Mouse (Mus musculus) erythroblast, adult 5-6 weeks (primary cell): ENCODE measurements around the gene Lrrc36. TPM values are rescaled to one million over a fixed set of nuclear protein-coding genes. Genes with fewer than 3 reads are reported as not detected.

Source experiments
- ATAC-seq: replicated peaks from 2 replicates; pipeline ENCODE4 v1.8.0; 2016; ENCODE audit warnings: moderate number of reproducible peaks, mild to moderate bottlenecking, moderate TSS enrichment, inconsistent platforms; ENCODE audit not compliant: poor library complexity, low FRiP score, severe bottlenecking
- total RNA-seq, 2 experiments: library from RNA; stranded (forward) in 1 of 2; stranded (reverse) in 1 of 2; fragments of 150-400 nt in 1 of 2; fragments of 200-764, 138-1000 nt in 1 of 2; gene quantifications; 2 replicates each; pipeline versions ENCODE4 v1.2.3 to v1.2.4; 2015 to 2017; ENCODE audit warnings: low replicate concordance in 2 of 2

Lrrc36 gene
- 0.96 TPM in 1 of 2 replicates, not detected in the other for total RNA-seq (2015; ENCODE audit: low replicate concordance)
- 0.56 and 0.85 TPM in 2 replicates for total RNA-seq (2017; ENCODE audit: low replicate concordance)

DNA sequence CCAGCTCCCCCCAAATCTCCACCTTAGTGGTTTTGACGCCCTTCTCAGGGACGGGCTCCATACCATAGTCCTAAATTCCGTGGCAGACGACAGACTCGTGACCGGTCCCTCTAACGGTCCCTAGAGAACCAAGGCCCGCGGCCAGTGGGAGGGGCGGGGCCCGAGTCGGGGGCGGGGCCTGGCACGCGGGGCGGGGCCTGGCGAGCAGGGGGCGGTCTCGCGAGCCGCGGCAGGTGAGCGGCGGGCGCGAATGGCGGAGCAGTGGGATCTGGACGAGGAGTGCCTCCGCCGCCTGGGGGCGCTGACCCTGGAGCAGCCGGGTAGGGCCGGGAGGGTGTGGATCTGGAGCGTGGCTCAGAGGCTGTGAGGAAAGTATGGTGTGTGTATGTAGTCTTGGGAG lies at the start of gene Lrrc36, which contains the start of gene Kctd19:
Gene Lrrc36 (plus strand): TSS at position 181 of the 400 bp plus-strand sequence.
Gene Kctd19 (minus strand): TSS at position 112 of the 400 bp plus-strand sequence.
- ATAC-seq: peak; percentile 62

DNA sequence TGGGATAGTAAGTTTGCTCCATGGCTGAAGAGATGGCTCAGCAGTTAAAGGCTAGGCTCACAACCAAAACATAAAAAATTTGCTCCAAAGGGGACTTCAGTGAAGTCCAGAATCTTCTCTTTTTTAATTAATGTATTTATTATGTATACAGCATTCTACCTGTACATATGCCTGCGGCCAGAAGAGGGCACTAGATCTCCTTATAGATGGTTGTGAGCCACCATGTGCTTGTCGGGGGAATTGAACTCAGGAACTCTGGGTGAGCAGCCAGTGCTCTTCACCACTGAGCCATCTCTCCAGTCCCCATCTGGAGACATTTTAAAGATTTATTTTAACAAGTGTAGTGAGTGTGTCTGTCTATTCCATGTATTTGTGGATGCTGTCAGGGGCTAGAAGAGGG lies 46.3 kb upstream of the Lrrc36 start:
- ATAC-seq: no peak

DNA sequence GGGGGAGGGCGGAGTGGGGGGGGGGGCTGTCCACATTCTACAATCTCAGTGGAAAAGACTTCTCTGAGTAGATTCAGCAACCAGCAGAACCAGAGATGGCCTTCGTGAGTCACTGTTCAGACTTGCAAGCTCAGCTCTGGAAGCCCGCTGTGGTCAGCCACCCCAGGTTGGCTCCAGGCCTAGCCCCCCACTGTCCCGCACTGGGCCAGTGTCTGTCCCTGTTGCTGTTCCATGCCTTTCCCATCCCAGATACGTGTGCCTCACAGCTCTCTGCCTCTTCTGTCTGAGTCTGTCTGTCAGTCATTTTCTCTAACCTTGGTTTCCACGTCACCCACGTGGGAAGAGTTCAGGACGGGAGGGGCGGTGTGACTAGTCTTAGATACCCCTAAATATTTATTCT lies 40.9 kb upstream of the Lrrc36 start:
- ATAC-seq: no peak

DNA sequence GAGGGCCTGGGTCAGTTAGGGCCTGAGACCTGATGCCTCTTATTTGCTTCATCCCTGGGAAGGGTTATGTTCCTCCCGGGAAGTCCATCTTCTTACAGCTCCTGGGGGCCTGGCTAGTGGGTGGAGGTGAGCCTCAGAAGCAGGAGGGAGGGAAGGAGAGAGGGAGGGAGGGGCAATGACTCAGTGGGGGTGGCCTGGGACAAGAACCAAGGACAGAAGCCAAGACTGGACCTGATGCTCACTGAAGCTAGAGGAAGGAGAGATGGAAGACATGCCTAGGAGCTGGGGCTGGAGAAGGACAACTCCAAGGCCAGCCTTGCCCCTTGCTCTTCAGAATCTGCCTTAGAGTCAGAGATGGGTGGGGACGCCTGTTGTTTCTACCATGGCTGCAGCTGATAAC lies 40.3 kb upstream of the Lrrc36 start, which contains the start of gene Plekhg4:
Gene Plekhg4 (plus strand): TSS at position 243 of the 400 bp plus-strand sequence.
- no peak for ATAC-seq

DNA sequence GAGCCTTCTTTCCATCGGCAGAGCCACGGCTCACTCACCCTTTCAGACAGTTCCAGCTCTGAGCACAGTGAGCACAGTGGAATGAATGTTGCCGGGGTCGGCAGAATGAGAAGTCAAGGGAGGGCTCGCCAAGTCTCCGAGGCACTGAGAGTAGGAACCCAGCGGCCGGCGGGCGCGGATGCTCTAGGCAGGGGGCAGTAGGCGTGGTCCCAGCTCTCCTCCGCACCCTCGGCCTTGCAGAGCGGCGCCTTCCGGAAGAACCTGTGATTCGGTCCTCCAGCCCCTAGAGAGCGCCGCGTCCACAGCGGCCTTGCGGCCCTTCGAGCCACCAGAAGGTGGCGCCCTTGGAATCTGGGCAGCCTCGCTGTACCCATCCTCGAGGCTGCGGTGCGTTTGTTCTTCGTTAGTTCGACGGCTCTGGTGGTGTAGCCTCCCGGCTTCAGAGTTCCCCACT lies 38.8 kb upstream of the Lrrc36 start:
- ATAC-seq: peak; percentile 56

DNA sequence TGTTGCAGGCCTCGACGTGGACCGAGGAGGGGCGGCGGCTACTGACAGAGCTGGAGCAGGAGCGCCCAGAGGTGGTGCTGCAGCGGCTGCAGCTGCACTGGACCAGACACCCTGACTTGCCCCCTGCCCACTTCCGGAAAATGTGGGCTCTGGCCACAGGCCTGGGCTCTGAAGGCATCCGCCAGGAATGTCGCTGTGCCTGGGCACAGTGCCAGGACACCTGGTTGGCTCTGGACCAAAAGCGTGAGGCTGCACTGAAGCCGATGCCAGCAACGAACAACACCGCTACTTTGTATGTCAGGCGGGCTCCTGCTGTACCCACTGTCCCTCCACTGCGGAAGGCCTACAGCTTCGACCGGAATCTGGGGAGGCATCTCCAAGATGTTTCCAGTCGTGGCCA lies 34.7 kb upstream of the Lrrc36 start:
- no peak for ATAC-seq

DNA sequence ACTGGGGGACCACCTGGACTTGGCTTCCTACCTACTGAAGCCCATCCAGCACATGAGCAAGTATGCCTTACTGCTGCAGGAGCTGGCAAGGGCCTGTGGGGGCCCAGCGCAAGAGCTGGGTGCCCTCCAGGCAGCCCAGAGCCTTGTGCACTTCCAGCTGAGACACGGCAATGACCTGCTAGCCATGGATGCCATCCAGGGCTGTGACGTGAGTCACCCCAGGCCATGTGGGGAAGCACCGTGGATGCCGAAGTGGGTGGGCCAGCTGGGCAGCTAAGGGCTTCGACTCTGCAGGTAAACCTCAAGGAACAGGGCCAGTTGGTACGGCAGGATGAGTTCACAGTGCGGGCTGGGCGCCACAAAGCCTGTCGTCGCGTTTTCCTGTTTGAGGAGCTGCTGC lies 33.1 kb upstream of the Lrrc36 start:
- ATAC-seq: no peak

DNA sequence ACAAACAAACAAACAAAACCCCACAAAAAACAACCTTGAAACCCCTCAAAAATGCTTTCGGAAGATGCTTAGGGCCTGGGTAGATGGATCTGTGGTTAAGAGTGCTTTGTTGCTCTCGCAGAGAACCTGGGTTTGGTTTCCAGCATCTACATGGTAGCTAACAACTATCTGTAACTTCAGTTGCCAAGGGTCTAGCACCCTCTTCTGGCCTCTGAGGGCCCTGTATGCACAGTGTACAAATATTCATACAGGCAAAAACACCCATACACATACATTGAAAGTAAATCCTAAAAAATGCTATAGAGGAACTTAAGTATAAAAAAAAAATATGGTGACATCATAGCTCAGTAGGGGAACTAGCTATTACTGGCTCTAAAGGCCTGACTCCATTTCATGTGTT lies 29.3 kb upstream of the Lrrc36 start:
- no peak for ATAC-seq

DNA sequence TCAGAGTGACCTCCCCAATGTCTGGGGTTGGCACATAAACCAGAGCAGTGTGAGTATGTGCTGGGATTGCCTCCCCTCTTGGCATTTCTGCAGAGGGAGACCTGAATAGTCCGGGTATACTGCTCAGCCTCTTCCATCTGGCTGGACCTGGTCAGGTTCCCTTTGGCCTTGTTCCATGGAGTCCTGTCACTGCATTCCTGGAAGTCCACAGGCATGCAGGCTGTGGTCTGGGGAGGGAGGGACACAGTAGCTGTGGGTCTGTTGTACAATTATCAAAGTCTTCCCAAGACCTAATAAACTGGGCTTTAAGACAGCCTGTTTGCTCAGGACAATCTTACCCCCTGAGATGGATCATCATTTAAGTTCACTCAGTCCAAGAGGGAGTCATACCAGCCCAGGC lies 26.2 kb upstream of the Lrrc36 start:
- ATAC-seq: no peak; the same call in 1 of the 2 replicates

DNA sequence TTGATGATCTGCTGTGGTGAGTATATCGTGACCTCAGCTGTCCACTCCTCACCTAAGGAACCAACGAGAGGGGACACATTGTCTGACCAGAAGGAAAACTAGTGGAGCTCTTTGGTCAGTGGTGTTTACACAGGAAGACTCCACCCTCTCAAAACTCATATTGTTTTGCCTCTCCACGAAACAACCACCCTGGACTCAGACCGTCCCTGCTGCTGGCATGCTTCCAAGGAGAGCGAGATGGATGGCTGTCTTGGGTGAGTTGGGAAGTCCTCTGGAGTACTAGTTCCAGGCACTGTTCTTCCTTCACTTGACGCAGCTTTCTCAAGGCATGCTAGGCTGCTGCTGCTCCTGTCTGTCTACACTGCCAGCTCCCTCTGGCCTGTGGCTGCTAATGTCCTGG lies 24.3 kb upstream of the Lrrc36 start:
- ATAC-seq: no peak

DNA sequence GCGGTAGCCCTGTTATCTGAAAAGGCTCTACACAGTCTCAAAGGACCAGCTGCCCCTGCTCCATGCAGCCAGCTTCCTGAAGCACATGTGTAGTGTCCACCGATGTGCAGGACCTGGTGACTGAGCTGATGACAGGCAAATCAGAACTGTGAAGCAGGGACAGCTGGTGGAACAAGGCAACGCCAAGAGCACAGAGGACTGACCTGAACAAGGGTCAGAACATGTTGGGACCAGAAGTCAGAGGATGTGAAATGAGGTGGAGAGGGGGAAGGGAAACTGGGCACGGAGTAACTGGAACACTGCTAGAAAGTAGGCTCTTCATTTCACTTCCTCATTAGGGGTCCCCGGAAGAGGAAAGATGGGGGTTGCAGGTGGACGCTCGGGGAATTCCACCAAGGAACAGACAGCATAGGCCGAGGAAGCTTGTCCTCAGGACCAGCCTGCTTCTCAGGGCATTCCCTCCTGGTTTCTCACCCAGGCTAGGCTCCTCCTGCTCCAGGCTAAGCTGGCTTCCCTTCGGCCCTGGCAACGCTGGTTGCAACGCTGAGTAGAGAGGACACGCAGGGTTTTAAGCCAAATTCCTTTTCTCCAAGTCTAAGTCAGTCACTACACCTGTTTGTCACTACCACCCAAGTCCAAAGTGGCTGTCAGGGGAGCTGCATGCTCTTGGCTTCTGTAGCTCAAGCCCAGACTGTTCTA lies 20.1 kb upstream of the Lrrc36 start:
- no peak for ATAC-seq

DNA sequence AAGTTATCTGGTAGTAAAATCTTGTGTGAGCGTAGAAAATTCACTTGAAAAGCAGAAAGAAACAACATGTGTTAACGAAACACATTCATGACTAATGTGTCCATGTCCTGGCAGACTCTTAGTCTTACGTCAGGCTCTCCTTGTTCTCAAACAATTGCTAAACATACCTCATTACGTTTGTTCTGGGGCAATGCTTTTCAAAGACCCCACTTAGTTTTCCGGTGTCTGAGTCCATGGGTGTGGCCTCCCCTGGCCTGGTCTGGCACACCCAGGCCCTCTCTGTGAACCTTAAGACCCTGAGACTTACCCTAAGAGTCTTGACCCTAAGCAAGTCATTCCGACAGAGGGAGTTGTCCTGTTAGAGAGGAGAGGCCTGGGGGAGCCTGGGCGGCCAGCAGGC lies 19.5 kb upstream of the Lrrc36 start:
- no peak for ATAC-seq

DNA sequence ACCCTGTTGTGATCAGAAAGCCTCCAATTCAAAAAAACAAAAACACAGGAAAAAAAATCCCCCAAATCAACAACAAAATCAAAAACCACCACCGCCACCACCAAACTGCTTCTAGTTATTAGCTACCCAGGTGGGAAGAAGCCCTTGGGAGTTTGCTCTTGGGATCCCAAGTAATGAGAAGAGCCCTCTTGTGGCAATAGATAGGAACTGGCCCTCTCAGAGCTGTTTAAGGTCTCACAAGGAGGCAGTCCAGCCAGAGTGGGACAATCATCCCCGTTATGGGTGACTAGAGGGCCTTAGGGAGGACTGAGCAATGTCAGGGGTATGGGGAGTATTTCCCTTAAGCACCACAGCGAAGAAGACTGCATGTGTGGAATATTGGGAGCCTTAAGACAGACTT lies 15.6 kb upstream of the Lrrc36 start:
- 0 out of 2 replicates have a peak, but pooled peaks have one; percentile 60 for ATAC-seq

DNA sequence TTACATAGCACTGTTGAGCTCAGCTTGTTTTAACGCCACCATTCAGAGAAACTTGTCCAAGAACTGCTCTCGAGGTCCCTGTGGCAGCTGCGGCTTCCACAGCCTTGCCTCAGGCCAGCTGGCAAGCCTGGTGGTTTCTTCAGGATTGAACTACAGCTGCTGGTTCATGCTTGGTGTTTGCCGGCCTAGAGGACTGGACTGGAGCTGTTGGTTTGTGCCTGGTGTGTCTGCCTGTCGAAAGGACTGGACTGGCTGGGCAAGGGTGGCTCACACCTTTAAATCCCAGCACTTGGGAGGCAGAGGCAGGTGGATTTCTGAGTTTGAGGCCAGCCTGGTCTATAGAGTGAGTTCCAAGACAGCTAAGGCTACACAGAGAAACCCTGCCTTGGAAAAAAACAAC lies 13.4 kb upstream of the Lrrc36 start:
- ATAC-seq: no peak

DNA sequence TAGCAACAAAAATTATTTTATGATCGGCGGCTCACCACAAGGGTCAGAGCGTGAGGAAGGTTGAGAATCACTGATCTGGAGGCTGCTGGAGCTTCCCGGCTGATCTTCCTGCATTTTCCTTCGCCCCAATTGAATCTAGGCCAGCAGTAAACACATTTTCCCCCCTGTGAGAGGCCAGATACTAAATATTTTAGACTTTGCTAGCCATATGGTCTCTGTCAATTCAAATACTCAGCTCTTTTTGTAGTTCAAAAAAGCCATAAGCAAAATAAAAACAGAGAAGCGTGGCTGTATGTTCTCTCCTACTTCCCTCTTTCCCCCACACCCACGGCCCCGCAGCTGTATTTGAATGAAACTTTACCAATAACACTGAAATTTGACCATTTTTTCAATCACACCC lies 9.9 kb upstream of the Lrrc36 start:
- no peak for ATAC-seq

DNA sequence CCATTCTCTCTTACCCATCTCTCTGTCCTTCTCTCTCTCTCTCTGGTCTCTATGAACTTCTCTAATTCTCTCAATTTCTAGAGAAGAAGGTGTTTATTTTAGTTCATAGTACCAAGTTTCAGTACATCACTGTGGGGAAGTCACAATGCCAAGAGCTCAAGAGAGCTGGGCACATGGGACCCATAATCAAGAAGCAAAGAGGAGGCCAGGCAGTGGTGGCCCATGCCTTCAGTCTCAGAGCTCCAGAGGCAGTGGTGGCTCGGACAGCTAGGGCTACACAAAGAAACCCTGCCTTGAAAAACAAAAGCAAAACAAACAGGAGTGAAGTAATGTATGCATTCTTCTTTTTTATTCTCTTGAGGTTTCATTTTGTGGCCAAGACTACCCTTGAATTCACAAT lies 8.9 kb upstream of the Lrrc36 start:
- no peak for ATAC-seq

DNA sequence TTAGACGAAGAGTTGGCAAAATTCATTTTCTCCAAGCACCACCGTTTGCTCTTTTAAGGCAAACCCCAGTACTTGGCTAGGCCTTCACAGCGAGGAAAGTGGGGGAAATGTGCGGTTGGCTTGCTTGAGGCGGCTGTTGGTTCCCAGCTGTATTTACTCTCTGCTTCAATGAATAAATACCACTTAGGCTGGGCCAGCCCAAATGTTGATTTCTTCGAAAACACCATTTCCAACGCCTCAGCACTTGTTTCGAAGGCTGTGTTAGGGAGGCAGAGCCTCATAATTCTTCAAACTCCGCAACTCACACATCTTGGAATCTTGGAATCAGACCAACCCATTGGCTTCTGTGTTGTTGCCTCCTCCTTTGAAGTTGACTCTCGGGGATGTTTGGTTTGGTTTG lies 7.0 kb upstream of the Lrrc36 start:
- no peak for ATAC-seq

DNA sequence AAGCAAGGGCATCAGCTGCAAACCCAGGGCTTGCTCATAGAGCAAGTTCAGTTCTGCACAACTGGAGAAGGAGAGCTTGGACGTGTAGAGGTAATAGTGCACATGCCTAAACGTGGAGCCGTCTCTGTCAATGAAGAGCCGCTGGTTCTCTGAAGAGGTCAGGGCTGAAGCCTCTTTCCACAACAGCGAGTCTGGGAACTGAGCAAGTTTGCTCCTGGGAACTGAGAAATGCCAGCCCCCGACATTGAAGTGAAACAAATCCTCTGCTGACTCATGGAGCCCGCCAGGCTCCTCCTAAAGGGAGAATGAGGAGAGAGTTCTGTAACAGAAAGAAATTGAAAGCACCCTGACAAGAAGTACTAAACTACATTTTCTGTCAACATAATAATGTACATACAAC lies 5.0 kb upstream of the Lrrc36 start:
- ATAC-seq: no peak

DNA sequence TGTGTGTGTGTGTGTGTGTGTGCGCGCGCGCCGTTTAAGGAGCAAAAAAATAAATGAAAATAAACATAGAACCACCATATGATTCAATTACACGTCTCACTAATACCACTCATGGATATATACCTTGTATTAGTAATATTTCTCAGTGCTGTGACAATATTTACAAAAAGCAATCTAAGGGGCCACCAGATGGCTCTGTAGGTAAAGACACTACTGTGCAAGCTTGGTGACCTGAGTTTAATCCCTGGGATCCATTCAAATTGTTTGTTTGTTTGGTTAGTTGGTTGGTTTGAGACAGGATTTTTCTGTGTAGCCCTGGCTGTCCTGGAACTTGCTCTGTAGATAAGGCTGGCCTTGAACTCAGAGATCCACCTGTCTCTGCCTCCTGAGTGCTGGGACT lies 3.4 kb upstream of the Lrrc36 start:
- ATAC-seq: no peak

DNA sequence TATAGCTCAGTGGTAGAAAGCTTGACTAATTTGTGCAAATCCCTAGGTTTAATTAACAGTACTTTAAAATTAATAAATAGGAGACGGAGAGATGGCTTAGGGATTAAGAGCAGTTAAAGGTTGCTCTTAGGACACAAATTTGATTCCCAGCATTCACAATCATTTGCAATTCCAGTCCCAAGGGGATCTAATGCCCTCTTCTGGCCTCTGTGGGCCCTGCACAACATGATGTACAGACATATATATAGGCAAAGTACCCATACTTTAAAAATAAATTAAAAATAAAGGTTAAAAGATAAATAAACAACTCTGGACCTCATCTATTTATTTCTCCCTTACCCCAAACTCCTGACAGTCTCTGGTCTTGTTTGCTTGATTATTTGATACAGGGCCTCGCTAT lies 5.6 kb downstream of the Lrrc36 start:
- no peak for ATAC-seq

DNA sequence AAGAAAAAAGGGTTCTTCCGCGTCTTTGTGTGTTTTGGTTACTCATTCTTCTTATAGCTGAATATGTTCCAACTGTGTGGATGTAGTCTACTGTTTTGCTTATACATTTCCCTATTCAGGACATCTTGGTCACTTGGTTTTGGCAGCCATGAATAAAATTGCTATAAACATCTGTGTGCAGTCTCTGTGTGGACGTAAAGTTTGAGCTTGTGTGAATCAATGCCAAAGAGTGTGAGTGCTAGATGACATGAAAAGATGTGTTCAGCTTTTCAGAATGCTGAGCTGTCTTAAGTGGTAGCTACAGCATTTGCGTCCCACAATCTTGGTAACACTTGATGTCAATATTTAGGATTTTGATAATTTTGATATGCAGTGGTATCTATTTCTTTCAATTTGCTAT lies 6.4 kb downstream of the Lrrc36 start:
- ATAC-seq: no peak

DNA sequence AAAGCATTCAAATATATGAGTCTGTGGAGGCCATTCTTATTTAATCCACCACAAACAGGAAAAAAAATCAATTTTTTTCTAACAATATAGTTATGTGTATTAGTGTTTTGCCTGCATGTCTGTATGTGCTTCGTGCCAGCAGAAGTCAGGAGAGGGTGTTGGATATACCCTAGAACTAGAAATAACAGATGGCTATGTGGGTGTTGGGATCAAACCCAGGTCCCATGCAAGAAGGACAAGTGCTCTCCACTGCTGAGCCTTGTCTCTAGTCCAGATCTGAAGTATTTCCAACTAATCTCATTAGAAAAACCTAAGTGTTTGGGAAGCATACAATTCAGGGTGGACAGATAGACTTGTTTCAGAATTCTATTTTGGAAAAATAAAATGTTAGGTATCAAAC lies 8.6 kb downstream of the Lrrc36 start:
- no peak for ATAC-seq
